Mouse (Mus musculus) heart, postnatal 14 days (tissue): ENCODE data around the gene Ptgds. TPM values are rescaled to one million over a fixed set of nuclear protein-coding genes. Genes with fewer than 3 reads are reported as not detected.

ENCODE experiments used
- DNase-seq, 2 experiments: peaks; one replicate each; pipeline ENCODE4 v3.0.0; 2021 to 2022
- intact Hi-C: fragments of 180-260 bp; cut with DNase I; formaldehyde crosslinking; loops from one replicate; pipeline ENCODE4 v1.15.1; 2025
- total RNA-seq, 2 experiments: library from RNA; stranded (reverse); gene quantifications; 2 replicates each; pipeline ENCODE4 v1.2.3; 2021

Ptgds gene
- total RNA-seq, 2 experiments from 2014 or later, result 30.9 to 38.6 TPM

DNA sequence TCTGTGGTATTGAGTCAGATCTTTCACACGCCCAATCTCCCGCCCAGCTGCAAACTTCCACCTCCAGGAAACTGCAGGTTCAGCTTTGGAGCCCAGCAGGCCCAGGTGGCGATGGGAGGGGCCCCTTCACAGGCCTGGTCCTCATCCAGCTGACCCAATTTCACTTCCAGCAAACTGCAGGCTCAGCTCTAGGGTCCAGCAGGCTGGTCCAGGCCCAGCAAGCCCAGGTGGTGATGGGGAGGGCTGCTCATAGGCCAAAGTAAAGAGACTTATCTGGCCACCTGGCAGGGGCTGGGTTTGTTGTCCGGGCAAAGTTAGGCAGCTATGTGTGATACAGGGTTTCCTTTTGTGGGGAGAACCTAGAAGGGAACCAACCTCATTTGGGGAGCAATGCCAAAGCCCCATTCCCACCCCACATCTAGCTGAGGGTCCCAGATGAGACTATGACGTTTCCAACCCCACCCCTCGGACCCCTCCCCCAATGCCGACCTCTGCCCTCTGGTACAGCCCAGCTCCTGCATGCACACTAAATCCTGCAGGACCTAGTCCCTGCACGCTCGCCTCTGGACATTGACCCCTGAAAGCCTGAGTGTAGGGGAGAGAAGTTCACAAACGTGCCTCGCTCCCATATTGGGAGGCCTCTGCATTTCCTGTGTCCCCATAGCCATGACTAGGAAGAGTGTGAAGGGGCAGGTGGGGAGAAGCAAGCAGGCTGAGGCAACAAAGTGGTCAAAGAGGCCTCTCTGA is 15.2 kb upstream of the Ptgds start:
- no peak for DNase-seq
- intact Hi-C loops, result no loop called here

DNA sequence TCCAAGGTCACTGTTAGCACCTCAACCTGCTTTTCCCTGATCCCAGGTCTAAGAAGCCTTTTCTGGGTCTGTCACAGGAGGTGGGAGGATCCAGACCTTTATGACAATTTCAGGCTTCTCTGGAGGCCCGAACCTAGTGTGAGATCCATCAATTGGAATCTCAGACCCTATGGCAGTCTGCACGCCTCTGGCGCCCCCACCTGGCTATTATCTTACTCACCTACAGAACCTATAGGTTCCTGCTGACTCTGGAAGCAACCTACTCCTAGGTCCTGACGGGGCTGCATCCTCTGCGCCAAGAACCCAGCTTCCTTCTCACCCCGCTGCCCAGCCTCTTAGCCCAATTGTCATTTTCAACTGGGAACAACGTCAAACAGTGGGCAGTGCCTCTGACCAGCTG is 13.1 kb upstream of the Ptgds start:
- DNase-seq, result peak; percentile 35 to 44
- intact Hi-C loops, result loop anchor here (1.0 kb wide), 1 partner anchor 61 kb away; no protein-coding TSS in a partner anchor

DNA sequence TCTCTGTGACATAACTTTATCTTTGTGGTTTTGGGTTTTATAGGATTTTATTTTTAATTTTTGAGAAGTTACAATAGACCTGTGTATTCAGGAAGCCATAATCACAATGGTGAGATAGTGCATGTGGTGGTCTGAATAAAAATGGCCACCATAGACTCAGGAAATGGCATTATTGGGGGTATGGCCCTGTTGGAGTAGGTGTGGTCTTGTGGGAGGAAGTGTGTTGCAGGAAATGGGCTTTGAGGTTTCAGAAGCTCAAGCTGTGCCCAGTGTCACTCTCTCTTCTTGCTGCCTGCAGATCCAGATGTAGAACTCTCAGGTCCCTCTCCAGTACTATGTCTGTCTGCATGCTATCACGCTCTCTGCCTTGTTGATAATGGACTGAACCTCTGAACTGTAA is 10.7 kb upstream of the Ptgds start:
- DNase-seq, result no peak
- intact Hi-C loops, result no loop called here

DNA sequence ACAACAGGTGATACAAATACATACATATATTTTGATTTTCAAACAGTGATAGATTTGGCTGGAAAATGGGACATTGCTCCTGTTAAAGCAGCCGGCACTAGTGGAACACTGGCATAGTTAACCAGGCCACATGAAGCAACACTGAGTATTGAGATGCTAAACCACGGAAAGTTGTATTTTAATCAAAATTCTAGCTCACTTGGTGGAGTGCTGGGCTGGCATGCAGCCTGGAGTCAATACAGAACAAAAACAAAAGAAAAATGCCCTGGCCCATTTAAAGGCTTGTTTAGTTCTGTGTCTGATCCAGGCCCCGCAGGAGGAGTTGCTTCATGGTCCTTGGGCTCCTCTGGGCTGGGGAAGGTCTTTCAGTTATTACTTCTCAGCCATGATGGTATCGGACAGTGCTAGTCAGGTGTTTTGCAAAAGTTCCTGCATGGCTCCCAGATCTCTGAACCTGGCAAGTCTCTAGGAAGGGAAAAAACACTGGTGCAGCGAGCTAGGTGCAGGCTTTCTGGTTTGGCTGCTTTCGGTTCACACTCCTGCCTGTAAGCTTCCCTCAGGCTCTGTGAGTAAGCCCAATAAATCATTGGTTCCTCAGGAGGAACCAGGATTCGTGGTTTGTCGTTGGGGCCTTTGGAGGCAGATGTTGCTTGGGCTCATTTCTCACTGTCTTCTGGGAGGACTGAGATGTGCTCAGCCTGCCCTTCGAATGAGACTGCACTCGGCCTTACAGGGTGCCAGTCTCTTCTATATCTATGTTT is 9.9 kb upstream of the Ptgds start:
- intact Hi-C loops, result no loop called here
- DNase-seq, result no peak

DNA sequence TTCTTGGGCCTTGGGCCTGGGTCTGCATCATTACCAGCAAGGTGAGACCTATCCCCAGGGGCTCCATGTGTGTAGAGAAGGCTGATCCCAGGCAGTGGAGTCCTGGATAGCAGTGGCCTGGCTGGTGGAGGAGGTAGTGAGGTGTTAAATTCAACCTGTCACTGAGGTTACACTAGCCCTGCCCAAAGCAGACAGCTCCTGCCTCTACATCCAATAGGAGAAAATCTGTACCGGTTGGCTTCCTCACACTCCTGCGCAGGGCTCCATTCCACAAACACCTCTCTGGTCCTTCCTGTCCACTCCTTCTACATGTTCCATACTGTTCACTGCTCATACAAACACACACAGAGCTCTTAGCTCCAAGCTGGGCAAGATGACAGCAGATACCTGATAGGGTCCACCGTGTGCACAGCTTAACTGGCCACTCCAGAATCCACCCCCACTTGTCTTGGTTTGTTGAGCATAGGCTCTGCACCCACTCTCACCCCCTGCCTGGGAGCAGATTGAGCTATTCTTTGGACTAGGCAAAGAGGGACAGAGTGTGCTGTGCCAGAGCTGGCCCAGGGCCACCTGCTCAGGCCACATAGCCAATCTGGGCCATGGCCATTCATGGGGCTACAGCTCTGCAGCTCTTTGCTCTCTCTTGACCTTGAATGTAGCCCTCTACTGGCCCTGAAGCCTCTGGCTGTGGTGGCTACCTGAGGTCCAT is 8.3 kb upstream of the Ptgds start:
- DNase-seq, result peak; percentile 53 to 63
- intact Hi-C loops, result no loop called here

- no peak for DNase-seq
- intact Hi-C loops, result no loop called here
Observed at GRCm38 (mm10) chr2:25477541-25477940, 7.7 kb upstream of the Ptgds start.

- no peak for DNase-seq
- intact Hi-C loops, result no loop called here
Observed at GRCm38 (mm10) chr2:25472550-25472949, 2.7 kb upstream of the Ptgds start.

DNA sequence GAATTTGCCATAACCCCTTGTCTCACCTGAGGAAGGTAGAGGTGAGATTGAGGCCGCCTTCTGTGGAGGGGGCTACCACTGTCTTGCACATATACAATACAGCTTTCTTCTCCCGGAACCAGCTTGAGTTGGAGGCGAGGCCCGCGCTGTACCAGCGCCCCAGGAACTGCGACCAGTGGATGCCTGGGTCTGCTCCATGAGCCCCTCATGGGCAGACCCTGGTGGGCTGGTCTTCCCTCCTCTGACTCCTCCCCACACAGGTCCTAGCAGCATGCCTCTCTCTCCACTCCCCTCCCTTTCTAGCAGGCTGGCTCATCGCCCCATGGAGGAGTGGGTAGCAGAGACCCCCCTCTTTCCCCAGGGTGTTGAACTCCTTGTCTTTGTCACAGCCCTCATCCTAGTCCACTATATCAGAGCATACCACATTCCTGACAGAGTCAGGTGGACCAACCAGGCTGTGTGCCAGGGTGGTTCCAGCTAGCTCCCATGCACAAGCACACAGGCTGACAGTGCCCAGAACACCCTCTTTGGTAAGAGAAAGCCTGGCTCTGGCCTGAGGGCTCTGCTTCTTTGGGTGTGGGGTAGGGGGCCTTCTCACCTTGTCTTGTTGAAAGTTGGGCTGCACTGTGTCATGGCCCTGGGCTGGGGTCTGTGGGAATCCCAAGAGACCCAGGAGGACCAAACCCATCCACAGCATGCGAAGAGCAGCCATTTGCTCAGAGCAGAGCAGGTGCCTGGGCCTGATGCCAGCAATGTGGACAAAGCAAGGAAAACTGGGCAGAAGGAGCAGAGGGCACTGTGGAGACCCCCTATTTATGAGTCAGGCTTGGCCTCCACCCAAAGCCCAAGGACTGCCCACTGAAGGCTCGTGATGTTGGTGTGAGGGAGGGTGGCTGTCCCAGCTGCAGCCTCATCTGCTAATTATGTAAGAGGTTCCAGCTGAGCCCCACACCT is 607 bp downstream of the Ptgds start:
- DNase-seq, result peak; percentile 49 to 65
- intact Hi-C loops, result no loop called here

- intact Hi-C loops, result no loop called here
- peak in 1 of 2 experiments; percentile 42 for DNase-seq
Observed at GRCm38 (mm10) chr2:25467606-25468303, 2.1 kb downstream of the Ptgds start.

DNA sequence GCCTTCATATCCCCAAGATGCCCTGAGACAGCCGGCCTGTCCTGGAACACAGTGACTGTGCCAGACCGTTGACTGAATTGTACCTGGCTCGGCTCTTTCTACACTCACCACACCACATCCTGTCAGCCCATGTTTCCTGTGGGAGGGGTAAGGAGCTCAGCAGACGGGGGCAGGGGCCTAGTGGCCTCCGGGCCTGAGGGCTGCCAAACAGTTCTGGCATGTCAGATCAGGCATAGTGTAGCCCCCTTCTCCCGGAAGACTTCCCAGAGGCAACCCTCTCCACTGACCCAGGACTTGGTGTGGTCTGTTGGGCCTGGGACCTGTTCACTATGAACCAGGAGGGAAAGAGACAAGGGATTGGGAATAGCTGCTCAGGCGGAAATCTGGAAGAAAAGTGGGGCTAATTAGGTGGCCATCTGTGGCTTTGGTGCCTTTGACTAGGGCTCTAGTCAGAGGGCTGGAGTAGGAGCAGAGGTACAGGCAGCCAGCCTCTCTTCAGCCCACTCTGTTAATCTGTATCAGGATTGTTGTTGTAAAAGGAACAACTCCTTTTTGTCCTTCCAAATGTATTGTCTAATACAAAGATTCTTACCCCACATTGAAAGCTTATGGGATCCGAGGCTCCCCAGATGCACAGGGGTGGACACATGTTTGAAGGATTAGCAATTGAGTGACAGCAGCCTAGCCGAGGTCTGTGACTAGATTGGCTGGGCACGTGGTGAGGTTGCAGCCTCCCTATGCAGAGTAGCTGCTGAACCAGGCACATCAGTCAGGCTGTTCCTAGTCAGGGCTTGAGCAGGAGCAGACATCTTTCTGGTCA is 3.8 kb downstream of the Ptgds start:
- DNase-seq, result no peak
- intact Hi-C loops, result no loop called here

- no peak for DNase-seq
- intact Hi-C loops, result no loop called here
Observed at GRCm38 (mm10) chr2:25465256-25465655, 4.6 kb downstream of the Ptgds start.

DNA sequence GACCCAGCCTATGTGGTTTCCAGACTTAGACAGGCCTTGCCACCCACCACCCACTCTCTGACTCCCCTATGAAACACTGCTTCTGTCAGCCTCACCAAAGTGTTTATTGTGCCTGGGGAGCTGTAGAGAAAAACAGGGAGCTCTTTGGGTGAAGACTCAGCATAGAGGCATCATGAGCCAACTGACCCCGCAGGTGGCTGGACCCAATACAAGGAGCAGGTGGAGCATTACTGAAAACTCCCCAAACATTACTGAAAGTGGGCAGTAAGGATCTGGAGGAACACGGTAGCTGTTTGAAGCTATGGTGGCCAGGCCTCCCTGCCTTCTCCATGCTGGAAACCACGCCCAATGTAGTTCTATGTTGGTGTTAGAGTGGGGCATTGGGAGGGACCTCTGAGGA is 6.2 kb downstream of the Ptgds start:
- intact Hi-C loops, result no loop called here
- no peak for DNase-seq

- DNase-seq, result no peak
- intact Hi-C loops, result no loop called here
Observed at GRCm38 (mm10) chr2:25461407-25461806, 8.4 kb downstream of the Ptgds start.

DNA sequence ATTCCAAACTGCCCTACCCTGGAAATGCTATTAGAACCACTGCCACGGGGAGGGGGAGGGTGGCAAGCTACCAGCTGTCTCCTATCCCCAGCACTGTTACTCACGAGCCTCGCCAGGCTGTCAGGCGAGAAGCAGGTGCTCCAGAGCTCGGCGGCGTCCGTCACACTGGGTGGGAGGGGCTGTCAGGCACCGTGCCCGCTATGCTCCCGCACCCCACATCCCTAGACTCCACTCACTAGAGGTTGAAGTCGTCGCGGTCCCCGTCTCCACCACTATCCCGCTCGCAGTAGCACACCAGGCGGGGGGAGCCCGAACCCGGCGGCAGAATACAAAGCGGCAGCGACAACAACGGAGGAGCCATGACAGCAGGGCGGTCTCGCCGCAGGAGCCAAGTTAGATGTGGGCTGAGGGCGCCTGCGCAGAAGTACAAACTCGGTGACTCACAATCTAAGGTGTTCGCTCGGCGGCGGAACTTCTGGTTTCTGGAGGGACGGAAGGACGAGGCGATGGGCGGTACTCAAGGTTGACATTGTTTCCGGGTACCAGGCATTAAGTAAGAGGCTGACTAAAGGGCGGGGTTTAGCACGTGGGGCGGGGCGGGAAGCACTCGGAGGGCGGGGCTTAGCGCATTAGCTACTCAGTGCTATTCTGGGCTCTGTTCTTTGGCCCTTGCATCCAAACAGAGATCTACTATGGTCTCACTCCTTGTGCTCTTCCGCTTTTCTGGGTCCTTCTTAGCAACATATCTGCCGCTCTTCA is 9.1 kb downstream of the Ptgds start, which contains the start of gene Paxx:
Paxx (minus strand) TSS at position 544 of the 759 bp plus-strand sequence.
- peak; percentile 89 to 90 for DNase-seq
- intact Hi-C loops, result no loop called here

DNA sequence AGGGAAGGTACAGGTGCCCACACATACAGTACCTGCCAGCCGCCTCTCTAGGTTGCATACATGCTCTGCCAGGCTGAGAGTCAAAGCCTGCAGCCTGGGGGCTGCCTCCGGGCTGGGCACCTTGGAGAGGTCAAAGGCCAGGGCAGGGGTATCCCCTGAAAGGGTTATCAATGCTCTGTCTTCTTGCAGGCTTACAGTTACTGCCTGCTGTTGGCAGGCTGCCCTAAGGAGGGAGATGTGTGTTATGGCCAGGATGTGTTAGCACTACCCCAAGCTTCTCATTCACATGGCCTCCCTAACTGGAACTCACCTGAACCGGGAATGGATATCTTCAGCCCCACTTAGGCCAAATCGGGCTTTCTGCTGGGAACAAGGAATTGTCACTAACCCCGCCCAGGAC is 9.7 kb downstream of the Ptgds start:
- intact Hi-C loops, result no loop called here
- DNase-seq, result peak; percentile 29 to 36

DNA sequence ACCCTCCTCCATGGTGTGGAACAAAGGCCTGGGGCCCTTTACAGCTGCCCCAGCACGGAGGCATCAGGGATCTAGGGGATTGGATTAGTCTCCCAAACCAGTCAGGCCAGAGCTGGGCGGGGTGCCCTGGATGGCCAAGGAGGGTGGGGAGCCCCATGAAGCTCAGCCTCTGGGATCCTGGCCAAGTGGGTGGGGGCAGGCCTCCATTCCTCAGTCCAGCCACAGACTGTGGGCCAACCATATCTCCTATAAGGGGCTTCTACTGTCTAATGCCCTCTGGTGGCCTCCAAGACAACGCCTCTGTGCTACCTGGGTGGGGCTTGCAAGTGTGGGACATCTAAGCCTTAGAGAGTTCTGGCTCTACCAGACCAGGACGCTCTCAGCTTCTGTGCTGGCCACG is 10.9 kb downstream of the Ptgds start:
- intact Hi-C loops, result no loop called here
- peak; percentile 63 to 65 for DNase-seq

DNA sequence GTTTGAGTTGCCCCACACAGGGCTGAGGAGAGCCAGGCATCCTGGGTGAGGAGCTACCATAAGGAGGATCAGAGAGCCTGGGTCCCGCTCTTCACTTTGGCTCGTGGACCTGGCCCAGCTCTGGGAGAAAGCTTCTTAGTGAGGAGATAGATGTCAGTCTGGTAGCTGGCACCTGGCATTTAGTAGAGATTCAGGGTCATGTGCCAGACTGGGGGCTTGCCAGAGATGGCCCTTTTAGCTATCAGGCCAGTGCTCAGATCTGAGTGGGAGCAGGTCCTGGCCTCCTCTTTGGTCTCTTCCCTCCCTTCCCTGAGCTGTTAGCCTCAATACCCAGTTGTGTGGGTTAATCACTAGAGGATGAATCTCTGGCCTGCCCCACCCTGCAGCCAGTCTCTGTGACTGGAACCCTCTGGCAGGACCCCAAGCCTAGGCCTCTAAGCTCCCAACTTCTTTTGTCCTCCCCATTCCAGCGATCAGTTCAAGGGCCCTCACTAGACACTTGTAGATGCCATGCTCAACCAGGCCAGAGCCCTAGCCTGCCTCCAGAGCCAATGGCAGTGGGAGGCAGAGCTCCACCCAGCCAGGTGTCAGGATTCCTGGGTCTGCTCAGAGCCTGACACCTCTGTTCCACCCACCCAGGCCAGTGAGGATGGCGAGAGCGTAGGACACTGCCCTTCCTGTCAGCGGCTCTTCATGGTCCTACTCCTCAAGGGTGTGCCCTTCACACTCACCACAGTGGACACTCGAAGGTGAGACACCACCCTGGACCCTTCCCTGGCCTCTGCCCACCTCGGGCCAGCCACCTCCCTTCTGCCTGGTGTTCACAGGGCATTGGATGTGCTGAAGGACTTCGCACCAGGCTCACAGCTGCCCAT is 12.6 kb downstream of the Ptgds start:
- no peak for DNase-seq
- intact Hi-C loops, result no loop called here
